Mouse (Mus musculus): ENCODE measurements around the gene C9orf72.
"Not testable (repeated sequence)": the region's sequence is repeated elsewhere in the genome, so short reads cannot be mapped to it uniquely, and the experiment has no call there.

C9orf72 gene

GRCm38 (mm10) chr4:35225734-35226495 is at the start of gene C9orf72:
TSS of gene C9orf72 (minus strand) at chr4:35226175.
- peak; percentile 95 for DNase-seq (ENCODE audit: low read depth, low spot score)

- no peak for DNase-seq (ENCODE audit: low read depth, low spot score)
These were observed 33.0 kb upstream of the C9orf72 start for GRCm38 (mm10) chr4:35259006-35259405.

GRCm38 (mm10) chr4:35244023-35244422 is 18.0 kb upstream of the C9orf72 start:
- DNase-seq (ENCODE audit: low read depth, low spot score): no peak

GRCm38 (mm10) chr4:35241735-35242134 is 15.8 kb upstream of the C9orf72 start:
- no peak for DNase-seq (ENCODE audit: low read depth, low spot score)

GRCm38 (mm10) chr4:35238696-35239095 is 12.7 kb upstream of the C9orf72 start:
- DNase-seq (ENCODE audit: low read depth, low spot score): no peak

GRCm38 (mm10) chr4:35238240-35238639 is 12.3 kb upstream of the C9orf72 start:
- not testable (repeated sequence) for DNase-seq (ENCODE audit: low read depth, low spot score)

- DNase-seq (ENCODE audit: low read depth, low spot score): no peak
These were observed 10.3 kb upstream of the C9orf72 start for GRCm38 (mm10) chr4:35236313-35236712.

GRCm38 (mm10) chr4:35228260-35228659 is 2.3 kb upstream of the C9orf72 start:
- DNase-seq (ENCODE audit: low read depth, low spot score): no peak

GRCm38 (mm10) chr4:35226496-35226992 is 569 bp upstream of the C9orf72 start:
- no peak for DNase-seq (ENCODE audit: low read depth, low spot score)

GRCm38 (mm10) chr4:35225141-35225733 is 738 bp downstream of the C9orf72 start:
- no peak for DNase-seq (ENCODE audit: low read depth, low spot score)

GRCm38 (mm10) chr4:35224101-35224500 is 1.9 kb downstream of the C9orf72 start:
- no peak for DNase-seq (ENCODE audit: low read depth, low spot score)

- no peak for DNase-seq (ENCODE audit: low read depth, low spot score)
These were observed 2.5 kb downstream of the C9orf72 start for GRCm38 (mm10) chr4:35223376-35223988.

GRCm38 (mm10) chr4:35221903-35222302 is 4.1 kb downstream of the C9orf72 start:
- DNase-seq (ENCODE audit: low read depth, low spot score): no peak

GRCm38 (mm10) chr4:35221131-35221530 is 4.8 kb downstream of the C9orf72 start:
- DNase-seq (ENCODE audit: low read depth, low spot score): no peak

- DNase-seq (ENCODE audit: low read depth, low spot score): no peak
These were observed 5.8 kb downstream of the C9orf72 start for GRCm38 (mm10) chr4:35220108-35220731.

- DNase-seq (ENCODE audit: low read depth, low spot score): no peak
These were observed 21.3 kb downstream of the C9orf72 start for GRCm38 (mm10) chr4:35204659-35205058.

GRCm38 (mm10) chr4:35203724-35204123 is 22.3 kb downstream of the C9orf72 start:
- DNase-seq (ENCODE audit: low read depth, low spot score): no peak

- DNase-seq (ENCODE audit: low read depth, low spot score): no peak
These were observed 24.3 kb downstream of the C9orf72 start for GRCm38 (mm10) chr4:35201700-35202099.

GRCm38 (mm10) chr4:35192725-35193124 is 33.2 kb downstream of the C9orf72 start:
- DNase-seq (ENCODE audit: low read depth, low spot score): no peak

GRCm38 (mm10) chr4:35189794-35190193 is 36.2 kb downstream of the C9orf72 start:
- DNase-seq (ENCODE audit: low read depth, low spot score): no peak

- no peak for DNase-seq (ENCODE audit: low read depth, low spot score)
These were observed 38.2 kb downstream of the C9orf72 start for GRCm38 (mm10) chr4:35187617-35188326.

Data from brain, embryonic 18.5 days (tissue).